ENCODE assay signal across 16 mouse cellular contexts in the genomic region with DNA sequence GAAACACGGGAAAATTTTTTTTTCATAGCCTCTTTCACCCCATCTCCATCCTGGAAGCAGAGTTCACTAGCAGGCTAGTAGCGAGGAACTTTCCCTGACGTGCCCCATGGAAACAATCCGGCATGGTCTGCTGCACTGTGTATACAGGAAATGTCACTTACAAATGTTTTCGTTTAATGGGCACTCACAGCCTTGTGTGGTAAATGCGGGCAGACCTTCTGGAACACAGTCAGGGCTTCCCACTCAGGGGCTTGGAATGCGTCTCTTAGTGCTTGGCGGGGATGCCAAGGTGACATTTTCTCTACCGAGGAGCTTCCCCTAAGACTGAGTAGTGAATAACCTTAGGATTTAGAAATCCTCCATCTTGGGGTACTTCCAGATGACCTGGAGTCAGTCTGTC.
DNase-seq lines count a peak whose midpoint lies in the region; ATAC-seq and TF ChIP-seq lines count a peak whose summit lies in the region.
"Had no signal": no experiment of that assay in that cellular context is flagged by ENCODE, and none has a peak within 500 bp of the region (broad histone marks: within the 10 kb centered on the region; RNA-seq: fewer than 3 reads in every experiment).

No protein-coding gene starts in this region.

- no peak overlapping the region for H3K4me2 ChIP-seq in forebrain, embryonic 11.5 days (ENCODE audit: low read depth, low read length, severe bottlenecking)
- H3K4me2 ChIP-seq in forebrain, postnatal 0 days (ENCODE audit: low read depth), result no peak overlapping the region
- no peak overlapping the region for H3K4me2 ChIP-seq in embryonic facial prominence, embryonic 15.5 days (replicated peaks)
- no peak overlapping the region for H3K4me2 ChIP-seq in lung, embryonic 16.5 days (ENCODE audit: low read depth, low read length)
- H3K4me2 ChIP-seq: hindbrain, embryonic 15.5 days; midbrain, embryonic 12.5 days had no signal

- H3K27ac ChIP-seq in forebrain, embryonic 11.5 days (ENCODE audit: low read depth, low read length), result no peak overlapping the region
- no peak overlapping the region for H3K27ac ChIP-seq in forebrain, postnatal 0 days (ENCODE audit: low read depth, low read length)
- H3K27ac ChIP-seq in embryonic facial prominence, embryonic 15.5 days (replicated peaks), result no peak overlapping the region
- H3K27ac ChIP-seq in lung, embryonic 16.5 days (ENCODE audit: low read length), result no peak overlapping the region
- H3K27ac ChIP-seq: hindbrain, embryonic 15.5 days; layer of hippocampus, adult 2 months; midbrain, embryonic 12.5 days had no signal

- H3K4me3 ChIP-seq in forebrain, embryonic 11.5 days (ENCODE audit: low read depth, low read length), result no peak overlapping the region
- no peak overlapping the region for H3K4me3 ChIP-seq in forebrain, postnatal 0 days (ENCODE audit: low read depth, low read length)
- no peak overlapping the region for H3K4me3 ChIP-seq in embryonic facial prominence, embryonic 15.5 days (replicated peaks)
- no peak overlapping the region for H3K4me3 ChIP-seq in lung, embryonic 16.5 days (ENCODE audit: low read length)
- H3K4me3 ChIP-seq: hindbrain, embryonic 15.5 days; layer of hippocampus, adult 2 months; midbrain, embryonic 12.5 days; myocyte had no signal

- H3K4me1 ChIP-seq in forebrain, embryonic 11.5 days (replicated peaks; ENCODE audit: control insufficient read depth, insufficient read depth, low read length), result no peaks in the 10 kb centered on the region
- H3K4me1 ChIP-seq in forebrain, postnatal 0 days (ENCODE audit: insufficient read depth), result no peaks in the 10 kb centered on the region
- H3K4me1 ChIP-seq in embryonic facial prominence, embryonic 15.5 days, result no peaks in the 10 kb centered on the region
- H3K4me1 ChIP-seq in lung, embryonic 16.5 days (replicated peaks; ENCODE audit: control insufficient read depth, insufficient read depth, low read length), result peaks cover 4% of the 10 kb centered on the region; the same call in 1 of the 2 replicates
- H3K4me1 ChIP-seq: midbrain, embryonic 12.5 days had no signal

- ATAC-seq in forebrain, embryonic 11.5 days (replicated peaks; ENCODE audit: low FRiP score), result no peak
- no peak for ATAC-seq in forebrain, postnatal 0 days
- ATAC-seq in embryonic facial prominence, embryonic 15.5 days (ENCODE audit: insufficient number of reproducible peaks, low FRiP score, low TSS enrichment, low read depth), result peak; percentile 51; the same call in 1 of the 2 replicates
- peak; percentile 71; the same call in 1 of the 2 replicates for ATAC-seq in lung, embryonic 16.5 days (ENCODE audit: low read depth)
- ATAC-seq: activated CD4-positive, CD25-positive, alpha-beta regulatory T cell, adult 4 months had no signal

- no peaks in the 10 kb centered on the region for H3K36me3 ChIP-seq in forebrain, embryonic 11.5 days (ENCODE audit: control insufficient read depth, insufficient read depth, low read length)
- no peaks in the 10 kb centered on the region for H3K36me3 ChIP-seq in forebrain, postnatal 0 days (ENCODE audit: insufficient read depth)
- no peaks in the 10 kb centered on the region for H3K36me3 ChIP-seq in embryonic facial prominence, embryonic 15.5 days
- H3K36me3 ChIP-seq in lung, embryonic 16.5 days (ENCODE audit: control insufficient read depth, insufficient read depth, low read length), result no peaks in the 10 kb centered on the region
- H3K36me3 ChIP-seq: G1E; hindbrain, embryonic 15.5 days; midbrain, embryonic 12.5 days had no signal

- H3K27me3 ChIP-seq in forebrain, embryonic 11.5 days (ENCODE audit: control insufficient read depth, insufficient read depth, low read length), result no peaks in the 10 kb centered on the region
- no peaks in the 10 kb centered on the region for H3K27me3 ChIP-seq in forebrain, postnatal 0 days (ENCODE audit: insufficient read depth, low read length)
- no peaks in the 10 kb centered on the region for H3K27me3 ChIP-seq in embryonic facial prominence, embryonic 15.5 days
- H3K27me3 ChIP-seq in lung, embryonic 16.5 days (ENCODE audit: control insufficient read depth, insufficient read depth, low read depth, low read length), result no peaks in the 10 kb centered on the region
- H3K27me3 ChIP-seq: hindbrain, embryonic 15.5 days; midbrain, embryonic 12.5 days had no signal

- 85% methylated on average over 9 of the region's 9 CpGs for WGBS in forebrain, embryonic 11.5 days
- 60% methylated on average over 9 of the region's 9 CpGs for WGBS in forebrain, postnatal 0 days
- 45% methylated on average over 9 of the region's 9 CpGs for WGBS in embryonic facial prominence, embryonic 15.5 days
- 41% methylated on average over 9 of the region's 9 CpGs for WGBS in lung, embryonic 16.5 days

- DNase-seq in forebrain, embryonic 11.5 days (ENCODE audit: low spot score), result peak; percentile 4
- DNase-seq in forebrain, postnatal 0 days, result no peak
- DNase-seq in 3134 (ENCODE audit: extremely low read depth, insufficient read length, low spot score), result peak; percentile 60
- DNase-seq in ovary, adult 18-20 months (ENCODE audit: low spot score), result no peak
- no peak for DNase-seq in T-cell, adult 2 months (ENCODE audit: low spot score)
- DNase-seq in layer of hippocampus, adult 9-10 months (ENCODE audit: low spot score), result no peak
- DNase-seq: cerebellum, adult 11-12 months; thymus, adult 2 months had no signal

- no peaks in the 10 kb centered on the region for H3K9me3 ChIP-seq in forebrain, embryonic 11.5 days (ENCODE audit: control insufficient read depth, low read length)
- no peaks in the 10 kb centered on the region for H3K9me3 ChIP-seq in forebrain, postnatal 0 days (ENCODE audit: low read length)
- H3K9me3 ChIP-seq in embryonic facial prominence, embryonic 15.5 days (replicated peaks), result no peaks in the 10 kb centered on the region
- H3K9me3 ChIP-seq in lung, embryonic 16.5 days (ENCODE audit: control insufficient read depth, low read length), result no peaks in the 10 kb centered on the region
- H3K9me3 ChIP-seq: hindbrain, embryonic 15.5 days; midbrain, embryonic 12.5 days had no signal

- TF ChIP-seq CTCF in forebrain, postnatal 0 days (IDR thresholded peaks at IDR 0.05; ENCODE audit: low read depth), result no peak

- H3K9ac ChIP-seq in forebrain, embryonic 11.5 days (ENCODE audit: low read length), result no peak overlapping the region
- H3K9ac ChIP-seq in forebrain, postnatal 0 days, result no peak overlapping the region
- H3K9ac ChIP-seq in embryonic facial prominence, embryonic 15.5 days, result no peak overlapping the region
- no peak overlapping the region for H3K9ac ChIP-seq in lung, embryonic 16.5 days (ENCODE audit: low read length)
- H3K9ac ChIP-seq: hindbrain, embryonic 15.5 days; midbrain, embryonic 12.5 days had no signal

Comparison
In these comparisons a context has a peak if more than half of its experiments do, and no peak if none do; other contexts are left out.
1. DNase-seq: peak in forebrain, embryonic 11.5 days (single experiment) and 3134 (single experiment); none in forebrain, postnatal 0 days (single experiment), ovary, adult 18-20 months (single experiment), T-cell, adult 2 months (single experiment) and layer of hippocampus, adult 9-10 months (single experiment).
2. ATAC-seq: peak in embryonic facial prominence, embryonic 15.5 days (single experiment) and lung, embryonic 16.5 days (single experiment); none in forebrain, embryonic 11.5 days (single experiment) and forebrain, postnatal 0 days (single experiment).